Mouse (Mus musculus): ENCODE measurements around the gene Vrk1. TPM values are rescaled to one million over a fixed set of nuclear protein-coding genes. Genes with fewer than 3 reads are reported as not detected.

The Vrk1 gene
- polyA plus RNA-seq, 1 experiment from 2014 or later, result 40.7 TPM

DNA sequence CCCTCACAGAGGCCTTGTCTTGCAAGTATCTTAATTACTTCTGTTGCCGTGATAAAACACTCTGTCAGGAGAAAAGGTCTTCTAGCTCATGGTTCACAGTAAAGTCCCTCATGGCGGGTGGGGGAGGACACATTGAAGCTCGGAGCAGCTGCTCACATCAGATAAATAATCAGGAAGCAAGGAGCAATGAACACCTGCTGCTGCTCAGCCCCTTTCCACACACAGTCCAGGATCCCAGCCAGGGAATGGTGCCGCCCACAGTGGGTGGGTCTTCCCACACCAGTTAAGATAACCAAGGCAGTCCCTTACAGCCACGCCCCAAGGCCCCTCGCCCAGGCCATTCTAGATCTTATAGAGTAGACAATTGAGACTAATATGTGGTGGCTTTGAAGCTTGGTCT lies 3.8 kb upstream of the Vrk1 start:
- H3K27me3 ChIP-seq, result no peaks in the 10 kb centered on the region
- WGBS, result 93% methylated on average over 6 of the region's 6 CpGs
- H3K4me2 ChIP-seq, result no peak overlapping the region
- no peak overlapping the region for H3K9ac ChIP-seq
- H3K27ac ChIP-seq, result no peak overlapping the region
- peaks cover 8% of the 10 kb centered on the region for H3K4me1 ChIP-seq (replicated peaks)
- ATAC-seq (ENCODE audit: low FRiP score), result no peak
- no peak overlapping the region for H3K4me3 ChIP-seq
- H3K36me3 ChIP-seq, result no peaks in the 10 kb centered on the region
- H3K9me3 ChIP-seq, result no peaks in the 10 kb centered on the region

DNA sequence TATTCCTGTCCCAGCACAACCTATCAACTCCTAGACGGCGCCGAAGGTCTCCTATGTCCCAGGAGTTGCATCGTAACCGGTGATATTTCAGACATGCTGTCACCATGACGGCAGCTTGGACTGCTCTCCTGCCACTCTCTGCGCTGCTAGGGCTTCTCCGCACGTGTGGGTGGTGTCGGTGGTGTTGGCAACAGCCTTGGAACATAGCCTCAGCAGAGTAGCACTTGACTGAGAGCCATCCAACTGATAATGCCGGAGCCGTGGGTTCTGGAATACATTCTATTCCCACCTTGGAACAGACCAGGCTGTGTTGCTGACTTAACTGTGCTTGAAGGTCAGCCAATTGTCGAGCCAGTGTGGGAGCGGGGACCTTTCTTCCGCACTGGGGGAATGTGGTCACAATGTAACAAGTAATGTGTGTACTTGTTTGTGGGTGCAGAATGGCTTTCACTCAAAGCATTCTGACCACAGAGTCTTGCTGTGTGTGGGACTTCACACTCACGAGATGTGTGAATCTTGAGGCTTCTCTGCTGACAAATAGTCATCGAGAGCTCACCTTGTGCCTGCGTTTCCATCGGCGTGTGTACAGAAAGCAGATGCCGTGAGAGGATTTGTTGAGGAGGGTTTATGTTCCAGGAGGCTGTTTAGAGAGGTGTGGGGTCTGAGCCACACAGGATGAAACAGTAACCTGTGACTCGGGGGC lies 1.5 kb upstream of the Vrk1 start:
- ATAC-seq (ENCODE audit: low FRiP score), result no peak
- H3K9me3 ChIP-seq, result no peaks in the 10 kb centered on the region
- H3K9ac ChIP-seq, result no peak overlapping the region
- H3K4me1 ChIP-seq (replicated peaks), result peaks cover 12% of the 10 kb centered on the region
- no peaks in the 10 kb centered on the region for H3K27me3 ChIP-seq
- no peak overlapping the region for H3K4me3 ChIP-seq
- no peak overlapping the region for H3K4me2 ChIP-seq
- H3K27ac ChIP-seq, result no peak overlapping the region
- H3K36me3 ChIP-seq, result no peaks in the 10 kb centered on the region
- WGBS, result 91% methylated on average over 22 of the region's 22 CpGs

DNA sequence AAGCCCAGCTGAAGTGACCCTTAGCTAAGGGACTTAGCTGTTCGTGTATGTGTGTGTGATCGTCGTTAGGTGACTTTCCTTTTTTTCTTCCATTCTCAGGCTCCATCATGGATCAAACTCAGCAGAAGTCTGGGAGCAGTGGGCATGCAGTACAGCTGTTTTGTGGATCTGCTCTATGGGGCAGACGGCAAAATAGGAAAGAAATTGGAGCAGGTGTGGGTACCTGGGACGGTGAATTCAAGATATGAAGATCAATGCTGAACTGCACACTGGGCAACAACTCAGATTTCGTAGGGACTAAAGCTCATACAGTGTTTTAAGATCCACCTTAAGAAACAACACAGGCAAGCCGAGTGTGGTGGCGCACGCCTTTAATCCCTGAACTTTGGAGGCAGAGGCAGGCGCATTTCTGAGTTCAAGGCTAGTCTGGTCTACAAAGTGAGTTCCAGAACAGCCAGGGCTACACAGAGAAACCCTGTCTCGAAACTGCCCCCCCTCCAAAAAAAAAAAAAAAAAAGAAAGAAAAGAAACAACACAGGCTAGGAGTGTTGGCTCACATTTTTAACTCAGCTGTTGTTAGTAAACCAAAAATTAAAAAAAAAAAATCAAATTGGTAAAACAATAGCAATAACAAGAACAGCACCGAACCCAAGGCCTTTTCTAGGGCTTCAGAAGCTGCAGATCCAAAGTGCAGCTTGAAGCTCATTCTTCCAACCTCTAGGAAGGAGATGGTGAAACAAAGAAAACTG lies 732 bp upstream of the Vrk1 start:
- H3K36me3 ChIP-seq, result no peaks in the 10 kb centered on the region
- H3K27me3 ChIP-seq, result no peaks in the 10 kb centered on the region
- WGBS, result 82% methylated on average over 12 of the region's 12 CpGs
- peak overlapping the region; percentile 49 for H3K4me2 ChIP-seq
- peaks cover 12% of the 10 kb centered on the region for H3K4me1 ChIP-seq (replicated peaks)
- no peak; the same call in 1 of the 2 replicates for ATAC-seq (ENCODE audit: low FRiP score)
- H3K9me3 ChIP-seq, result no peaks in the 10 kb centered on the region
- 0 out of 2 replicates have a peak overlapping the region, but pooled peaks have one; percentile 5 for H3K27ac ChIP-seq
- peak overlapping the region; percentile 74 for H3K4me3 ChIP-seq
- H3K9ac ChIP-seq, result peak overlapping the region; percentile 59; the same call in 1 of the 2 replicates

DNA sequence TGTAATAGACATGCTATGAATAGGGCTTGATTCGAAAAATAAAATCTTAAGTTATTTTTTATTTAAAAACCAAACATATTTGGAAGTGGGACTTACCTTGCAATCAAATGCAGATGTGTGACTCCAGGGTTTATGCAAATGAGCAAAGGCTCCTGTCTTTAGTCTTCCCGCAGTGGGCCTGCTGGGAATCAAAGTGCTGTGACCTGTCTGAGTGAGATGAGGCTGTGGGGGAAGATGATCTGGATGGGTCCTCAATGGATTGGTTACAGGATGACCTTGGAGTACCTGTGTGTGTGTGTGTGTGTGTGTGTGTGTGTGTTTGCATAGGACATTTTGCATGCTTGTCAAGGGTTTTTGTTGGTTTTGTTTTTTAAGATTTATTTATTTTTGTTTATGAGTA lies 2.1 kb downstream of the Vrk1 start:
- no peak for ATAC-seq (ENCODE audit: low FRiP score)
- WGBS, result 78% methylated on average over 2 of the region's 2 CpGs
- no peaks in the 10 kb centered on the region for H3K27me3 ChIP-seq
- no peak overlapping the region for H3K4me3 ChIP-seq
- H3K9me3 ChIP-seq, result no peaks in the 10 kb centered on the region
- no peak overlapping the region for H3K27ac ChIP-seq
- H3K9ac ChIP-seq, result no peak overlapping the region
- H3K4me1 ChIP-seq (replicated peaks), result peaks cover 12% of the 10 kb centered on the region
- H3K36me3 ChIP-seq, result no peaks in the 10 kb centered on the region
- H3K4me2 ChIP-seq, result no peak overlapping the region

DNA sequence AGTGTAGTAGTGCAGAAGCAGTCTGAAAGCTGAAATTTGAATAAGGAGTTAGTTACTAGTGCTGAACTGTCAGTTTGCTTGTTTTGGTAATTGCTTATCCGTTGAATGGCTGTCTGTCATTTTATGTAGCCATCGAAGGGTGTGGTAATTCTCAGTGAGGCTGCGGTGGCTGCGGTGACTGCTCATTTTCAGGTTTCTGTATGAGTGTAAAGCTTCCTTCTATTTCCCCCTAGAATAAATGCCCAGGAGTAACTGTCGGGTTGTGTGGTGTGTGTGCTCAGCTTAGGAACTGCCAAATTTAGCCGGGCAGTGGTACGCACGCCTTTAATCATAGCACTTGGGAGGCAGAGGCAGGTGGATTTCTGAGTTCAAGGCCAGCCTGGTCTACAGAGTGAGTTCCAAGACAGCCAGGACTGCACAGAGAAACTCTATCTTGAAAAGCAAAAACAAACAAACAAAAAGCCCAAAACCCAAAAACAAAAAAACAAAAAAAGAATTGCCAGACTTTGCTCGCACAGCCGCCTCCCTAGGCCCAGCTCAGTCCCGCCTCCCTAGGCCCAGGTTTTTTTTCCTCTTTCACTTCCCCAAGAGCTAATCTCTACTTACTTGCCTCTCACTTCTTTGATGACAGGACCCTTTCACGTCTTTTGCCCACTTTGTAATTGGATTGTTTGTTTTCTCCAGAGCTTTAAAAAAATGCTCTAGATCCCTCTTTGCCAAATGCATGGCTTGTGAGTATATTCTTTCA lies 6.4 kb downstream of the Vrk1 start:
- Histone ChIP-seq H3K36me3 (no peaks in the 10 kb centered on the region), H3K4me2 (no peak overlapping the region), H3K4me3 (no peak overlapping the region), H3K9me3 (no peaks in the 10 kb centered on the region), H3K9ac (no peak overlapping the region), H3K27ac (no peak overlapping the region), H3K27me3 (no peaks in the 10 kb centered on the region), H3K4me1 (replicated peaks) (peaks cover 2% of the 10 kb centered on the region)
- WGBS, result 90% methylated on average over 12 of the region's 12 CpGs
- no peak for ATAC-seq (ENCODE audit: low FRiP score)

DNA sequence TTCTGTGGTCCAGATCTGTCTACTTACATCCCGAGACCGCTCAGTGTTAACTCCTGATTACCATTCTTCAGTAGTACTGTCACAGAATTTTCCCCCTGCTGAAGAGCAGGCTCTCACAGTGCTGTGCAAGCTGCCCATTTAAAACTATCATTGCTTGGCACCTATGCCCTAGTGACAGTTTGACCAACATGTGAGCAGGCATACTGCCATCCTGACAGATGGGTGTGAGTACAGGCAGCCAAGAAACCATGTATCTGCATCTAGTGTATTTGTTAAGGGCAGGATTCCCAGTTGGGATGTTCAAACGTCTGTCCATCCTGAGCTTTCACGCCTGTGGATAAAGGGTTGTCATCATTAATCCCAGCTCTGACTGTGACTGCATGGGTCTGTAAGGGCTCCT lies 10.0 kb downstream of the Vrk1 start:
- Histone ChIP-seq H3K4me3 (no peak overlapping the region), H3K9me3 (no peaks in the 10 kb centered on the region), H3K36me3 (no peaks in the 10 kb centered on the region), H3K27me3 (no peaks in the 10 kb centered on the region), H3K4me2 (no peak overlapping the region), H3K9ac (no peak overlapping the region), H3K4me1 (replicated peaks) (no peaks in the 10 kb centered on the region; the same call in 1 of the 2 replicates), H3K27ac (peak overlapping the region; percentile 30; the same call in 1 of the 2 replicates)
- no peak for ATAC-seq (ENCODE audit: low FRiP score)
- WGBS, result 79% methylated on average over 4 of the region's 4 CpGs

DNA sequence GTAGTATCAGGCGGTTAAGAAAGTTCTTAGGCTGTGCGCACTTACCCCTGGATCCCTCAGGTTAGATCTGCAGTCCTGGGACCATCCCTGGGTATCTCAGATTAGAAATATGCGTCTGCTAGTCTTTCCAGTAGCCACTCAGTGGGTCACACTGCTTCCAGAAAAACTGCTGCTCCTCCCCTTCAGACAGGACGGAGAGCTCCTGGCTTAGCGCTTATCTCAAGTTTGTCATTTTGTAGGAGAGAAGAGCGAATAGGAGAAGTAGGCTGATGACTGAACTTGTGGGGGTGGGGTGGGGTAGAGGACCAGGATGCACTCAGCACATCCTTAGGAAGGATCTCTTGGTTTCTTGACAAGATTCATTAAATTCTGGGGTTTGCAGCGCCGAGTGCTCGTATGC lies 13.6 kb downstream of the Vrk1 start:
- Histone ChIP-seq H3K4me1 (replicated peaks) (no peaks in the 10 kb centered on the region; the same call in 1 of the 2 replicates), H3K9ac (no peak overlapping the region), H3K27me3 (no peaks in the 10 kb centered on the region), H3K27ac (no peak overlapping the region), H3K9me3 (no peaks in the 10 kb centered on the region), H3K36me3 (no peaks in the 10 kb centered on the region), H3K4me2 (no peak overlapping the region), H3K4me3 (no peak overlapping the region)
- 94% methylated on average over 9 of the region's 9 CpGs for WGBS
- no peak for ATAC-seq (ENCODE audit: low FRiP score)

DNA sequence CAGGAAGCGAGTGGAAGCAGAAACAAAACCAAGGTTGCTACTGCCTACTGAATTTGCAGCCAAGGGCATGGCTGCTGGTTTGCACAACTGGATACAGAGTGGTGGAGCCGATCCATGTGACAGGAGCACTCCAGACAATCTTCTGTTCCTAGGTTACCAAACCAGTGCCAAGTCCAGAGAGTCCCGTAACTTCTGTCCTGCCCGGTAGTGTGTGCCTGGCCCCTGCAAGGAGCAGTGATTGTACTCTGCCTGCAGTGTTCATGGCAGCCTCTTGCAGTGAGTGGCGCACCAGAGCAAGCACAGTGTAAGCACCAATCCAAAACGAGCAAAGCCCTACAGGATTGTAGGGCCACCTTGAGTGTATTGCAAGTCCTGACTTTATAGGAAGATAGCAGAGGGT lies 15.4 kb downstream of the Vrk1 start:
- no peak for ATAC-seq (ENCODE audit: low FRiP score)
- Histone ChIP-seq H3K27me3 (no peaks in the 10 kb centered on the region), H3K9me3 (no peaks in the 10 kb centered on the region), H3K9ac (no peak overlapping the region), H3K27ac (no peak overlapping the region), H3K4me2 (no peak overlapping the region), H3K4me3 (no peak overlapping the region), H3K4me1 (replicated peaks) (0 out of 2 replicates have a peak, but pooled peaks cover 3% of the 10 kb centered on the region), H3K36me3 (no peaks in the 10 kb centered on the region)
- 82% methylated on average over 6 of the region's 6 CpGs for WGBS

DNA sequence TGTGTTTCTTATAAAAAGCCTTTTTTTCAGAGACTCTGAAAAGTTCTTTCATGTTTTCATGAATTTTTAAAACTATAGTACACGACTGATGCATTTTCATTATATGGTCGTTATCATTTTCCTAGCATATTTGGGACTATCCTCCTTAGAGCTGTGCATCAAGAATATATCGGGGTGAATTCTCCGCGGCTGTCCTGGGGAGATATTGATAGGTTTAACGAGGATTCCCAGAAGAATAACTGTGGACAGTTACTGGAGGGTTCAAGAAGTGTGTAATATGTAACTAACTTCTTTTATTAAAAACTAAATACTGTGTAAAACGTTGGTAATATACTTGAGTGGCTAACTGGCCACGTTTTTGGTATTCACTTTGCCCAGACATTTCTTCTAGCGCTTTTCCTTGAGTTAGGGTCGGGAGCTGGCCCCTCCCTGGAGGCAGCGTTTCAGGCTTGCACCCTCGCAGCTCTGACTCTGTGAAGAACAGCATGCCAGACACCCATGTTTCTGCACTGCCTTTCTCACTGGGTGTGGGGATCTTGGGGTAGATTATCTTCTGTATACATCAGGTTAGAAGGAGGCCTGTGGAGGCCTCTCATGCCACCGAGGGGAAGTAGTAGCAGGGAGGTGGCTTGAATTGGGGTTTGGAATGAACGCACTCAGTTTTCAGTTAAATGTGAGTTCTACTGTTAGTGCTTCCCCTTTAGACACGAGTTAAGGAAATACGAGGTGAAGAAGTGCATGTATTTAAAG lies 16.5 kb downstream of the Vrk1 start:
- Histone ChIP-seq H3K27ac (no peak overlapping the region), H3K4me2 (no peak overlapping the region), H3K9ac (no peak overlapping the region), H3K27me3 (no peaks in the 10 kb centered on the region), H3K4me1 (replicated peaks) (0 out of 2 replicates have a peak, but pooled peaks cover 3% of the 10 kb centered on the region), H3K36me3 (no peaks in the 10 kb centered on the region), H3K4me3 (no peak overlapping the region), H3K9me3 (no peaks in the 10 kb centered on the region)
- WGBS, result 89% methylated on average over 16 of the region's 16 CpGs
- no peak for ATAC-seq (ENCODE audit: low FRiP score)

DNA sequence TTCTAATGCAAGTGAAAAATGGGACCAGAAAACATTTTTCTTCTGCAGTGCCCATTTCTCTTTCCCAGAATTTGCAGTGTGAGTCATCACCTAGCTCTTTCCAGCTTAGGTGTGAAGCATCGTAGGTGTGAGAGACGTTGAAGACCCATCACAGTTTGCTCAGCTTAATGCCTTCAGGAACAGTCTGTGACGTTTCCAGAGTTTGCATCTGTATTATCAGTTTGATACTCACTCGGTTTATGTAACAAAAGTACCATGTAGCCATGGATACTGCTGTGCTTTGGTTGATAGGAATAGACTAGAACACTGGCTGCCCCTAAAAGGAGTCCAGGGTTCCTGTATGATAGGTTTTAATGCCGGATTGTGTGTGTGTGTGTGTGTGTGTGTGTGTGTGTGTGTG lies 17.3 kb downstream of the Vrk1 start:
- no peak overlapping the region for H3K4me2 ChIP-seq
- 90% methylated on average over 5 of the region's 5 CpGs for WGBS
- H3K27ac ChIP-seq, result no peak overlapping the region
- no peaks in the 10 kb centered on the region for H3K36me3 ChIP-seq
- ATAC-seq (ENCODE audit: low FRiP score), result no peak
- H3K4me1 ChIP-seq (replicated peaks), result 0 out of 2 replicates have a peak, but pooled peaks cover 7% of the 10 kb centered on the region
- no peaks in the 10 kb centered on the region for H3K27me3 ChIP-seq
- H3K9ac ChIP-seq, result no peak overlapping the region
- no peaks in the 10 kb centered on the region for H3K9me3 ChIP-seq
- no peak overlapping the region for H3K4me3 ChIP-seq

DNA sequence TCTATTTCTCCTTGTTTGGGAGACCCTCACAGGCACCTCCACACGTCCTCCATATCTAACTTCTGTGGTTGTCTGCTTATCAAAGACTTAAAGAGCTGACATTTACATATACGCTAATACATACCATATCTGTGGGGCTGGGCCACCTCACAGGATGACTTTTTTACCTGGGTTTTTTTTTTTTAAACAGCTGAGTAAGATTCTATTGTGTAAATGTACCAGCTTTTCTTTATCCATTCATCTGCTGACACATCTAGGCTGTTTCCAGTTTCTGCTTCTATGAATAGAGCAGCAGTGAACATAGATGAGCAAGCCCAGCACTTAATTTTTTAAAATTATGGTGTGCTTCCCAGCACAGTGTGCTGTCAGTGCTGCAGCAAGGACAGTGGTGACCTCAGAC lies 19.6 kb downstream of the Vrk1 start:
- no peak for ATAC-seq (ENCODE audit: low FRiP score)
- H3K27me3 ChIP-seq, result no peaks in the 10 kb centered on the region
- H3K4me1 ChIP-seq (replicated peaks), result 0 out of 2 replicates have a peak, but pooled peaks cover 7% of the 10 kb centered on the region
- no peaks in the 10 kb centered on the region for H3K36me3 ChIP-seq
- H3K4me3 ChIP-seq, result no peak overlapping the region
- H3K4me2 ChIP-seq, result no peak overlapping the region
- no peak overlapping the region for H3K27ac ChIP-seq
- no peak overlapping the region for H3K9ac ChIP-seq
- 87% methylated on average over 2 of the region's 2 CpGs for WGBS
- no peaks in the 10 kb centered on the region for H3K9me3 ChIP-seq
